Mouse (Mus musculus) ES-Bruce4 (cell line): ENCODE results near the gene C1qtnf4.

Experiments
- CTCF ChIP-seq: IDR thresholded peaks from one replicate; pipeline ENCODE4 v1.8.1; 2011; ENCODE audit warnings: low read depth, low read length
- POLR2A ChIP-seq: IDR thresholded peaks from one replicate; pipeline ENCODE4 v1.8.1; 2011; ENCODE audit warnings: low read length; ENCODE audit not compliant: insufficient read depth

DNA sequence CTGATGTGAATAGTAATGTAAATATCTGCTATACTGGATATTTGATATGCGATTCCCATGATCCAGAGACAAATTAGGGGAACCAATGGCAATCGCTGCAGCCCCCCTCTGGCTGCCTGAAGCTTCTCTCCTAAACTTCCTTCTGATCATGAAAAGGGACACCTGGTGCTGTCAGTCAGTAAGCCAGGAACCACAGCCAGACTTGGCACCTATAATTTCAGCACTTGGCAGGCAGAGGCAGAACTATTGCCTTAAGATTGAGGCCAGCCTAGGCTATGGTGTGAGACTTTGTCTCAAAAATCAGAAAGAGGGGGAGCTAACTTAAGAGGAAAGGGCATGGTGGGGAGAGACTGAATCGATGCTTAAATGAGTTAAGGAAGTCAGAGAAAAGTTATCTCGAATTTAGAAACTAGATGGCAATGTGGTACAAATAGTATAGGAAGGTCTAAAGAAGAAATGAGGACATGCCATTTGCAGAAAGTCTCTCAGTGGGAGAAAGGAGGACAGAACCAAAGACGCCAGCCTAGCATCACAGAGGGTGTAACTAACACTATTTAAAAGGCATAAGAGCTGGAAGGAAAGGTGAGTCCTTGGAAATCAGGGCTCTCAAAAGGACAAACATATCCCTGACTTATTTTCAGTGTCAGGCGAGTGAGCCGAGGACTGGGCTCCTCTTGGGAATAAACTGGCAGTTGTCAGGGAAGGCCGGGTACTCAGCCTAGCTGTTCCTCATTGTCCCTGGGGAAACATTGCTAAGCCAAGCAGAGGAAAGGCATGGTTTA lies 14.3 kb upstream of the C1qtnf4 start:
- TF ChIP-seq POLR2A (no peak), CTCF (no peak)
